Mouse (Mus musculus) left cerebral cortex, adult 8-10 months (tissue): Measurements from ENCODE around the gene Irf2. TPM values are rescaled to one million over a fixed set of nuclear protein-coding genes. Genes with fewer than 3 reads are reported as not detected.

ENCODE experiments used
- DNase-seq, 2 experiments: peaks; one replicate each; pipeline ENCODE4 v3.0.0; 2022; ENCODE audit warnings: low spot score in 2 of 2
- total RNA-seq, 4 experiments: library from RNA; stranded (reverse); gene quantifications; 2 replicates each; pipeline ENCODE4 v1.2.4; 2022

The Irf2 gene
- total RNA-seq, 4 experiments from 2014 or later: 56.2 to 72.4 (median 57.3) TPM

- no peak for DNase-seq
Observed at GRCm38 (mm10) chr8:46875615-46876293, 136.2 kb downstream of the Irf2 start.

- DNase-seq: no peak
Observed at GRCm38 (mm10) chr8:46881348-46881747, 141.8 kb downstream of the Irf2 start.

GRCm38 (mm10) chr8:46881755-46882419 is 142.4 kb downstream of the Irf2 start:
- DNase-seq: no peak

GRCm38 (mm10) chr8:46882743-46883142 is 143.2 kb downstream of the Irf2 start:
- DNase-seq: no peak

GRCm38 (mm10) chr8:46883232-46884000 is 143.9 kb downstream of the Irf2 start:
- DNase-seq: no peak

GRCm38 (mm10) chr8:46885786-46886185 is 146.3 kb downstream of the Irf2 start:
- no peak for DNase-seq

- no peak for DNase-seq
Observed at GRCm38 (mm10) chr8:46886216-46886615, 146.7 kb downstream of the Irf2 start.

- no peak for DNase-seq
Observed at GRCm38 (mm10) chr8:46887396-46887795, 147.9 kb downstream of the Irf2 start.

- DNase-seq: no peak
Observed at GRCm38 (mm10) chr8:46888575-46888974, 149.0 kb downstream of the Irf2 start.

- no peak for DNase-seq
Observed at GRCm38 (mm10) chr8:46890241-46890640, 150.7 kb downstream of the Irf2 start.

GRCm38 (mm10) chr8:46892511-46893273 is 153.2 kb downstream of the Irf2 start:
- DNase-seq: no peak

- no peak for DNase-seq
Observed at GRCm38 (mm10) chr8:46894385-46894784, 154.9 kb downstream of the Irf2 start.

- no peak for DNase-seq
Observed at GRCm38 (mm10) chr8:46896005-46896404, 156.5 kb downstream of the Irf2 start.

- DNase-seq: no peak
Observed at GRCm38 (mm10) chr8:46896704-46897103, 157.2 kb downstream of the Irf2 start.

Other genes with a start within 250 kb of the Irf2 start
- gene Cenpu, start 187.7 kb upstream of the Irf2 start, total RNA-seq: 1 to 10 TPM; 2.1 to 5.7 (median 3.1) TPM
- 1 to 10 TPM; 4.5 to 6.3 (median 5.2) TPM for gene Primpol, start 122.5 kb upstream of the Irf2 start, total RNA-seq
- gene Casp3, start 122.4 kb upstream of the Irf2 start, total RNA-seq: 10 to 100 TPM; 12.0 to 15.0 (median 13.5) TPM
- 1 to 10 TPM; 6.3 to 7.9 (median 6.9) TPM for gene Enpp6, start 247.2 kb downstream of the Irf2 start, total RNA-seq